Mouse (Mus musculus) embryonic facial prominence, embryonic 13.5 days (tissue): ENCODE data around the gene Gm17490. TPM values are rescaled to one million over a fixed set of nuclear protein-coding genes. Genes with fewer than 3 reads are reported as not detected.

Experiments
- ATAC-seq: fragments of 200-750 bp; cut with Nextera tagmentation; 2 replicates; pipeline ENCODE4 v1.8.0; 2017; ENCODE audit warnings: low read depth; ENCODE audit not compliant: insufficient number of reproducible peaks, insufficient read depth, low FRiP score, low TSS enrichment
- H3K27ac ChIP-seq: fragments of 300-500 bp; sonication (generic); 2 replicates; pipeline ENCODE4 v1.5.1; 2015; ENCODE audit warnings: moderate library complexity, mild to moderate bottlenecking, inconsistent platforms
- H3K27me3 ChIP-seq: fragments of 300-500 bp; sonication (generic); 2 replicates; pipeline ENCODE4 v1.6.1; 2015; ENCODE audit warnings: mild to moderate bottlenecking, inconsistent platforms
- H3K36me3 ChIP-seq: fragments of 300-500 bp; sonication (generic); 2 replicates; pipeline ENCODE4 v1.6.1; 2015; ENCODE audit warnings: mild to moderate bottlenecking, inconsistent platforms
- H3K4me1 ChIP-seq: fragments of 300-500 bp; sonication (generic); 2 replicates; pipeline ENCODE4 v1.6.1; 2015; ENCODE audit warnings: inconsistent platforms
- H3K4me2 ChIP-seq: fragments of 300-500 bp; sonication (generic); 2 replicates; pipeline ENCODE4 v1.6.1; 2015; ENCODE audit warnings: moderate library complexity, mild to moderate bottlenecking, inconsistent platforms
- H3K4me3 ChIP-seq: fragments of 300-500 bp; sonication (generic); 2 replicates; pipeline ENCODE4 v1.5.1; 2015; ENCODE audit warnings: mild to moderate bottlenecking, inconsistent platforms
- H3K9ac ChIP-seq: fragments of 300-500 bp; sonication (generic); 2 replicates; pipeline ENCODE4 v1.6.1; 2015; ENCODE audit warnings: mild to moderate bottlenecking, inconsistent platforms
- H3K9me3 ChIP-seq: fragments of 300-500 bp; sonication (generic); 2 replicates; pipeline ENCODE4 v1.6.1; 2016; ENCODE audit warnings: inconsistent platforms
- WGBS: fragments of 180-500 bp; shearing (Covaris S2); methylation state at CpG from one replicate; pipeline ENCODE4 v1.1.7; 2015; ENCODE audit warnings: mixed read lengths; 5-methylcytosine and 5-hydroxymethylcytosine counted together
- polyA plus RNA-seq: library from polyadenylated mRNA; unstranded; fragments of >200 nt; fragmentation: Nextera tagmentation; extraction: Ambion mirVana; gene quantifications from 2 replicates; pipeline ENCODE4 v1.2.1, GENCODE M21; 2015

Gm17490 gene
- polyA plus RNA-seq, result not detected in 2 replicates

- Histone ChIP-seq H3K27ac (no peak within 1 kb of the TSS), H3K36me3 (no peaks in the 10 kb centered on the region), H3K9me3 (no peaks in the 10 kb centered on the region), H3K27me3 (no peaks in the 10 kb centered on the region), H3K4me3 (no peak within 1 kb of the TSS), H3K9ac (no peak within 1 kb of the TSS), H3K4me1 (no peaks in the 10 kb centered on the region), H3K4me2 (no peak within 1 kb of the TSS)
- ATAC-seq, result no peak
- WGBS, result 91% methylated on average over 5 of the region's 5 CpGs
These were observed at the start of gene Gm17490 for GRCm38 (mm10) chr2:11625890-11626289. Gene Gm17490, minus strand, starts transcription at chr2:11626264.

GRCm38 (mm10) chr2:11672144-11672543 lies 46.1 kb upstream of the Gm17490 start:
- WGBS, result 20% methylated on average over 3 of the region's 3 CpGs
- Histone ChIP-seq H3K9me3 (no peaks in the 10 kb centered on the region), H3K36me3 (no peaks in the 10 kb centered on the region), H3K4me2 (no peak overlapping the region), H3K9ac (no peak overlapping the region), H3K4me1 (no peaks in the 10 kb centered on the region), H3K27me3 (no peaks in the 10 kb centered on the region), H3K4me3 (no peak overlapping the region), H3K27ac (no peak overlapping the region)
- no peak for ATAC-seq

- Histone ChIP-seq H3K9me3 (no peaks in the 10 kb centered on the region), H3K4me3 (no peak overlapping the region), H3K9ac (no peak overlapping the region), H3K36me3 (no peaks in the 10 kb centered on the region), H3K4me1 (peaks cover 5% of the 10 kb centered on the region; the same call in 1 of the 2 replicates), H3K27me3 (no peaks in the 10 kb centered on the region), H3K27ac (no peak overlapping the region), H3K4me2 (no peak overlapping the region)
- WGBS, result 80% methylated on average over 3 of the region's 3 CpGs
- ATAC-seq, result no peak
These were observed 39.3 kb upstream of the Gm17490 start for GRCm38 (mm10) chr2:11665326-11665725.

GRCm38 (mm10) chr2:11664806-11665205 lies 38.7 kb upstream of the Gm17490 start:
- no peak overlapping the region for H3K27ac ChIP-seq
- H3K4me1 ChIP-seq, result peaks cover 5% of the 10 kb centered on the region; the same call in 1 of the 2 replicates
- H3K36me3 ChIP-seq, result no peaks in the 10 kb centered on the region
- H3K9me3 ChIP-seq, result no peaks in the 10 kb centered on the region
- WGBS, result 87% methylated on average over 4 of the region's 4 CpGs
- no peak for ATAC-seq
- no peak overlapping the region for H3K9ac ChIP-seq
- H3K4me3 ChIP-seq, result no peak overlapping the region
- H3K4me2 ChIP-seq, result no peak overlapping the region
- no peaks in the 10 kb centered on the region for H3K27me3 ChIP-seq

GRCm38 (mm10) chr2:11664367-11664766 lies 38.3 kb upstream of the Gm17490 start:
- peaks cover 5% of the 10 kb centered on the region; the same call in 1 of the 2 replicates for H3K4me1 ChIP-seq
- WGBS, result 40% methylated on average over 6 of the region's 6 CpGs
- ATAC-seq, result no peak
- H3K27ac ChIP-seq, result no peak overlapping the region
- H3K27me3 ChIP-seq, result no peaks in the 10 kb centered on the region
- H3K4me2 ChIP-seq, result peak overlapping the region; percentile 44
- H3K36me3 ChIP-seq, result no peaks in the 10 kb centered on the region
- H3K4me3 ChIP-seq, result peak overlapping the region; percentile 9; the same call in 1 of the 2 replicates
- H3K9me3 ChIP-seq, result no peaks in the 10 kb centered on the region
- H3K9ac ChIP-seq, result no peak overlapping the region

- Histone ChIP-seq H3K9ac (no peak overlapping the region), H3K9me3 (no peaks in the 10 kb centered on the region), H3K4me2 (peak overlapping the region; percentile 44), H3K36me3 (no peaks in the 10 kb centered on the region), H3K27me3 (no peaks in the 10 kb centered on the region), H3K4me3 (peak overlapping the region; percentile 9; the same call in 1 of the 2 replicates), H3K4me1 (peaks cover 5% of the 10 kb centered on the region; the same call in 1 of the 2 replicates), H3K27ac (no peak overlapping the region)
- no peak for ATAC-seq
- WGBS, result 5% methylated on average over 10 of the region's 10 CpGs
These were observed 37.9 kb upstream of the Gm17490 start for GRCm38 (mm10) chr2:11663961-11664360.

- Histone ChIP-seq H3K4me2 (no peak overlapping the region), H3K4me1 (peaks cover 5% of the 10 kb centered on the region; the same call in 1 of the 2 replicates), H3K36me3 (no peaks in the 10 kb centered on the region), H3K27ac (no peak overlapping the region), H3K9ac (no peak overlapping the region), H3K27me3 (no peaks in the 10 kb centered on the region), H3K4me3 (no peak overlapping the region), H3K9me3 (no peaks in the 10 kb centered on the region)
- 89% methylated on average over 1 of the region's 1 CpGs for WGBS
- ATAC-seq, result no peak
These were observed 36.8 kb upstream of the Gm17490 start for GRCm38 (mm10) chr2:11662907-11663230.

- Histone ChIP-seq H3K27ac (no peak overlapping the region), H3K27me3 (no peaks in the 10 kb centered on the region), H3K9me3 (no peaks in the 10 kb centered on the region), H3K36me3 (no peaks in the 10 kb centered on the region), H3K4me1 (peaks cover 5% of the 10 kb centered on the region; the same call in 1 of the 2 replicates), H3K4me2 (no peak overlapping the region), H3K4me3 (no peak overlapping the region), H3K9ac (no peak overlapping the region)
- 79% methylated on average over 6 of the region's 6 CpGs for WGBS
- no peak for ATAC-seq
These were observed 36.3 kb upstream of the Gm17490 start for GRCm38 (mm10) chr2:11662143-11662906.

GRCm38 (mm10) chr2:11659263-11659662 lies 33.2 kb upstream of the Gm17490 start:
- Histone ChIP-seq H3K9ac (no peak overlapping the region), H3K36me3 (no peaks in the 10 kb centered on the region), H3K27ac (no peak overlapping the region), H3K4me1 (peaks cover 1% of the 10 kb centered on the region), H3K4me2 (no peak overlapping the region), H3K9me3 (no peaks in the 10 kb centered on the region), H3K4me3 (no peak overlapping the region), H3K27me3 (no peaks in the 10 kb centered on the region)
- ATAC-seq, result no peak
- 52% methylated on average over 2 of the region's 2 CpGs for WGBS

GRCm38 (mm10) chr2:11657581-11657980 lies 31.5 kb upstream of the Gm17490 start:
- H3K4me2 ChIP-seq, result no peak overlapping the region
- no peak overlapping the region for H3K9ac ChIP-seq
- no peak overlapping the region for H3K4me3 ChIP-seq
- no peak for ATAC-seq
- no peaks in the 10 kb centered on the region for H3K27me3 ChIP-seq
- H3K9me3 ChIP-seq, result no peaks in the 10 kb centered on the region
- no peaks in the 10 kb centered on the region for H3K36me3 ChIP-seq
- H3K27ac ChIP-seq, result no peak overlapping the region
- no peaks in the 10 kb centered on the region; the same call in 1 of the 2 replicates for H3K4me1 ChIP-seq
- WGBS, result 77% methylated on average over 2 of the region's 2 CpGs

GRCm38 (mm10) chr2:11654990-11655931 lies 29.2 kb upstream of the Gm17490 start:
- 0 out of 2 replicates have a peak overlapping the region, but pooled peaks have one; percentile 14 for H3K4me2 ChIP-seq
- no peak for ATAC-seq
- H3K4me1 ChIP-seq, result no peaks in the 10 kb centered on the region; the same call in 1 of the 2 replicates
- no peak overlapping the region for H3K9ac ChIP-seq
- H3K9me3 ChIP-seq, result no peaks in the 10 kb centered on the region
- no peak overlapping the region for H3K4me3 ChIP-seq
- H3K27ac ChIP-seq, result peak overlapping the region; percentile 45
- no peaks in the 10 kb centered on the region for H3K36me3 ChIP-seq
- 47% methylated on average over 9 of the region's 9 CpGs for WGBS
- H3K27me3 ChIP-seq, result no peaks in the 10 kb centered on the region
